9 mouse cellular contexts compared by ENCODE assay signal in the genomic region with DNA sequence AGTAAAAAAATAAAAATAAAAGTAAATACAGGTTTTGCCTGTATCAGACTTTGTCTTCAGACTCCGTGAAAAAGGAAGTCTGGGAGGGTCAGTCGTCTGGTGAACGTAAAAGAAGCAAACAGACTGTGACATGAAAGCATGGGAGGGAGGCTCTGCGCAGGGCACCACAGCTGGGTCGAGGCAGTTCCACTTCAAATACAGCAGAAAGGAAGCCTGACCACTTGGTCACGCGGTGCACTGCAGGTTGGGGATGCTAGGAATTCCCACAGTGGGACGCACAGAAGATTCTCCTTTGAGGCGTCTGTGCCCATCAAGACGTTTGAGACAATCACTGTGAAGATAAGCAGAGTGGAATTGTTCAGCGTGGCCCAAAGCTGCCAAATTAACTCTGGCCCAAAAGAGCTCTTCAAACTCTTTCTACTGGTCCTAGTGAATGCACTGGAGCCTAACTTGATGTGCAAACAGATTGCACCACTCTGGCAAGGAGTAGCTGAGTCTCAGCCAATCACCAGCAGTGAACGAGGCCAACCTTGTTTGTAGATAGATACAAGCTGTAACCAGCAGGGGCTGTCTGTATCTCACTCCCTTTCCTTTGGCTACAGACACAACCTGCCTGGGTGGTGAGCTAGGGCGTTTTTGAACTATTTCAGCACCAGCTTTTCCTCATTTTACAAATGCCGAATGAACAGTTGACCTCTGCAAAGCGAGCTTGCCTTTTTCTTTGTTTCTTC. TPM values are rescaled to one million over a fixed set of nuclear protein-coding genes. Genes with fewer than 3 reads are reported as not detected.
DNase-seq lines count a peak whose midpoint lies in the region; ATAC-seq lines count a peak whose summit lies in the region.
"Had no signal": no experiment of that assay in that cellular context is flagged by ENCODE, and none has a peak within 500 bp of the region (broad histone marks: within the 10 kb centered on the region; RNA-seq: fewer than 3 reads in every experiment).

No protein-coding gene starts in this region.

- peak; percentile 87 for DNase-seq in midbrain, embryonic 11.5 days (ENCODE audit: low spot score, missing footprints)
- no peak for DNase-seq in midbrain, embryonic 10.5 days (ENCODE audit: low spot score)
- DNase-seq in adrenal gland, adult 8-10 months, result peak; percentile 48
- DNase-seq in heart, postnatal 25 days (ENCODE audit: low spot score), result peak; percentile 26
- DNase-seq in layer of hippocampus, postnatal 10 days (ENCODE audit: low spot score in 2 of 2), result peak; percentile 49 to 61
- DNase-seq in thymus, postnatal 10 days (ENCODE audit: low spot score in 2 of 2), result peak; percentile 10 to 49

- no peak overlapping the region for H3K9ac ChIP-seq in midbrain, embryonic 11.5 days (ENCODE audit: low read length)
- no peak overlapping the region for H3K9ac ChIP-seq in midbrain, embryonic 13.5 days (replicated peaks)

- intact Hi-C loops in heart, postnatal 25 days (cut with DNase I), result no loop called here

- 53% methylated on average over 15 of the region's 15 CpGs for WGBS in midbrain, embryonic 11.5 days
- WGBS in midbrain, embryonic 10.5 days, result 48% methylated on average over 15 of the region's 15 CpGs
- 49% methylated on average over 15 of the region's 15 CpGs for WGBS in midbrain, embryonic 13.5 days

- no peak overlapping the region for H3K4me3 ChIP-seq in midbrain, embryonic 11.5 days (ENCODE audit: low read depth, low read length)
- no peak overlapping the region for H3K4me3 ChIP-seq in midbrain, embryonic 10.5 days
- H3K4me3 ChIP-seq in midbrain, embryonic 13.5 days (replicated peaks), result no peak overlapping the region

- H3K27ac ChIP-seq in midbrain, embryonic 11.5 days (ENCODE audit: low read depth, low read length), result no peak overlapping the region
- H3K27ac ChIP-seq in midbrain, embryonic 10.5 days (replicated peaks), result no peak overlapping the region; the same call in 1 of the 2 replicates
- H3K27ac ChIP-seq in midbrain, embryonic 13.5 days, result no peak overlapping the region
- H3K27ac ChIP-seq: macrophage had no signal

- H3K9me3 ChIP-seq in midbrain, embryonic 11.5 days (ENCODE audit: control insufficient read depth, low read length), result no peaks in the 10 kb centered on the region
- H3K9me3 ChIP-seq in midbrain, embryonic 10.5 days (replicated peaks), result no peaks in the 10 kb centered on the region
- H3K9me3 ChIP-seq in midbrain, embryonic 13.5 days, result no peaks in the 10 kb centered on the region

- no peaks in the 10 kb centered on the region for H3K4me1 ChIP-seq in midbrain, embryonic 11.5 days (ENCODE audit: control insufficient read depth, insufficient read depth, low read length)
- H3K4me1 ChIP-seq in midbrain, embryonic 10.5 days, result peaks cover 8% of the 10 kb centered on the region
- H3K4me1 ChIP-seq in midbrain, embryonic 13.5 days (replicated peaks), result 0 out of 2 replicates have a peak, but pooled peaks cover 5% of the 10 kb centered on the region

- H3K4me2 ChIP-seq in midbrain, embryonic 11.5 days, result no peak overlapping the region
- no peak overlapping the region for H3K4me2 ChIP-seq in midbrain, embryonic 13.5 days (replicated peaks)

- H3K36me3 ChIP-seq in midbrain, embryonic 11.5 days (ENCODE audit: control insufficient read depth, insufficient read depth, low read length), result no peaks in the 10 kb centered on the region
- H3K36me3 ChIP-seq in midbrain, embryonic 10.5 days, result no peaks in the 10 kb centered on the region
- no peaks in the 10 kb centered on the region for H3K36me3 ChIP-seq in midbrain, embryonic 13.5 days

- peak; percentile 67; the same call in 1 of the 2 replicates for ATAC-seq in midbrain, embryonic 11.5 days (ENCODE audit: low FRiP score)
- ATAC-seq in erythroblast, adult 5-6 weeks (replicated peaks; ENCODE audit: low FRiP score, poor library complexity, severe bottlenecking), result peak; percentile 35; the same call in 1 of the 2 replicates
- ATAC-seq in midbrain, embryonic 13.5 days, result peak; percentile 77

- H3K27me3 ChIP-seq in midbrain, embryonic 11.5 days (ENCODE audit: control insufficient read depth, insufficient read depth, low read length), result no peaks in the 10 kb centered on the region
- H3K27me3 ChIP-seq in midbrain, embryonic 10.5 days (ENCODE audit: low read depth, poor library complexity, severe bottlenecking), result no peaks in the 10 kb centered on the region
- H3K27me3 ChIP-seq in midbrain, embryonic 13.5 days, result no peaks in the 10 kb centered on the region

RNA-seq across cellular contexts. Expression of a gene that starts 8.5 kb away (rescaled TPM):
- 0.95 and 1.0 TPM in 2 replicates for polyA plus RNA-seq in midbrain, embryonic 11.5 days (2014; fragmentation: Nextera tagmentation; extraction: Ambion mirVana)
- polyA plus RNA-seq in midbrain, embryonic 10.5 days (2016; fragmentation: Nextera tagmentation; extraction: Ambion mirVana), result 0.67 and 1.1 TPM in 2 replicates
- 10 to 100 TPM in 2 of 4 experiments, 1 to 10 TPM in 2; 4.3 to 11.6 (median 8.5) TPM for total RNA-seq in adrenal gland, adult 8-10 months (2022)
- total RNA-seq in erythroblast, adult 5-6 weeks (2015; ENCODE audit: low replicate concordance), result not detected in 2 replicates
- total RNA-seq in erythroblast, adult 5-6 weeks (2017; ENCODE audit: low replicate concordance), result not detected in 2 replicates
- total RNA-seq in heart, postnatal 25 days (2021), result not detected
- total RNA-seq in layer of hippocampus, postnatal 10 days (2021), result 10 to 100 TPM; 22.5 to 26.9 TPM
- 0.77 and 0.95 TPM in 2 replicates for polyA plus RNA-seq in midbrain, embryonic 13.5 days (2015; fragmentation: Nextera tagmentation; extraction: Ambion mirVana)
- polyA plus RNA-seq: macrophage had no signal

RNA-seq across cellular contexts. Expression of a gene that starts 22.4 kb away (rescaled TPM):
- 38.7 and 42.3 TPM in 2 replicates for polyA plus RNA-seq in midbrain, embryonic 11.5 days (2014; fragmentation: Nextera tagmentation; extraction: Ambion mirVana)
- polyA plus RNA-seq in midbrain, embryonic 10.5 days (2016; fragmentation: Nextera tagmentation; extraction: Ambion mirVana), result 30.4 and 33.2 TPM in 2 replicates
- total RNA-seq in adrenal gland, adult 8-10 months (2022), result 100 to 1,000 TPM; 142 to 177 (median 168) TPM
- 21.9 and 26.1 TPM in 2 replicates for total RNA-seq in erythroblast, adult 5-6 weeks (2015; ENCODE audit: low replicate concordance)
- total RNA-seq in erythroblast, adult 5-6 weeks (2017; ENCODE audit: low replicate concordance), result 19.1 and 27.2 TPM in 2 replicates
- total RNA-seq in heart, postnatal 25 days (2021), result 100 to 1,000 TPM; 188 to 190 TPM
- total RNA-seq in layer of hippocampus, postnatal 10 days (2021), result 100 to 1,000 TPM; 136 to 153 TPM
- 30.7 and 32.0 TPM in 2 replicates for polyA plus RNA-seq in midbrain, embryonic 13.5 days (2015; fragmentation: Nextera tagmentation; extraction: Ambion mirVana)

RNA-seq across cellular contexts. Expression of a gene that starts 52.0 kb away (rescaled TPM):
- polyA plus RNA-seq in midbrain, embryonic 11.5 days (2014; fragmentation: Nextera tagmentation; extraction: Ambion mirVana), result 16.2 and 17.6 TPM in 2 replicates
- polyA plus RNA-seq in midbrain, embryonic 10.5 days (2016; fragmentation: Nextera tagmentation; extraction: Ambion mirVana), result 14.7 and 15.6 TPM in 2 replicates
- total RNA-seq in adrenal gland, adult 8-10 months (2022), result 10 to 100 TPM; 18.0 to 54.4 (median 29.9) TPM
- 14.6 and 25.0 TPM in 2 replicates for total RNA-seq in erythroblast, adult 5-6 weeks (2015; ENCODE audit: low replicate concordance)
- 6.0 and 8.3 TPM in 2 replicates for total RNA-seq in erythroblast, adult 5-6 weeks (2017; ENCODE audit: low replicate concordance)
- total RNA-seq in heart, postnatal 25 days (2021), result 1 to 10 TPM; 4.2 to 4.7 TPM
- 1 to 10 TPM; 5.3 to 5.8 TPM for total RNA-seq in layer of hippocampus, postnatal 10 days (2021)
- 4.8 and 5.4 TPM in 2 replicates for polyA plus RNA-seq in midbrain, embryonic 13.5 days (2015; fragmentation: Nextera tagmentation; extraction: Ambion mirVana)

RNA-seq across cellular contexts. Expression of a gene that starts 60.0 kb away (rescaled TPM):
- polyA plus RNA-seq in midbrain, embryonic 11.5 days (2014; fragmentation: Nextera tagmentation; extraction: Ambion mirVana), result 5.3 and 5.5 TPM in 2 replicates
- polyA plus RNA-seq in midbrain, embryonic 10.5 days (2016; fragmentation: Nextera tagmentation; extraction: Ambion mirVana), result 5.9 and 8.1 TPM in 2 replicates
- 10 to 100 TPM; 13.1 to 19.6 (median 15.3) TPM for total RNA-seq in adrenal gland, adult 8-10 months (2022)
- total RNA-seq in erythroblast, adult 5-6 weeks (2015; ENCODE audit: low replicate concordance), result 2.9 and 3.1 TPM in 2 replicates
- total RNA-seq in erythroblast, adult 5-6 weeks (2017; ENCODE audit: low replicate concordance), result 3.3 and 4.2 TPM in 2 replicates
- total RNA-seq in heart, postnatal 25 days (2021), result 10 to 100 TPM; 17.6 to 18.2 TPM
- total RNA-seq in layer of hippocampus, postnatal 10 days (2021), result 1 to 10 TPM; 7.0 to 7.7 TPM
- 6.0 and 7.5 TPM in 2 replicates for polyA plus RNA-seq in midbrain, embryonic 13.5 days (2015; fragmentation: Nextera tagmentation; extraction: Ambion mirVana)

Comparison
In these comparisons a context has a peak if more than half of its experiments do, and no peak if none do; other contexts are left out.
1. RNA of a gene that starts 8.5 kb away (total RNA-seq): 22.5 to 26.9 TPM in layer of hippocampus, postnatal 10 days and 4.3 to 11.6 TPM in adrenal gland, adult 8-10 months; not detected in heart, postnatal 25 days and not detected in erythroblast, adult 5-6 weeks; every median in the first group is over 4 times any median in the second.
2. RNA of a gene that starts 22.4 kb away (total RNA-seq): 188 to 190 TPM in heart, postnatal 25 days, 142 to 177 TPM in adrenal gland, adult 8-10 months and 136 to 153 TPM in layer of hippocampus, postnatal 10 days; 19.1 to 27.2 TPM in erythroblast, adult 5-6 weeks; every median in the first group is over 4 times any median in the second.
3. Peak in every context shown above with its lines, with median percentiles within 50 percentile points of each other: ATAC-seq.